Mouse (Mus musculus) neural tube, embryonic 13.5 days (tissue): Measurements from ENCODE around the gene Arhgef26. TPM values are rescaled to one million over a fixed set of nuclear protein-coding genes. Genes with fewer than 3 reads are reported as not detected.
A peak's percentile ranks its signal among the peaks of the same experiment; 100 is the strongest.

Experiments used
- ATAC-seq: fragments of 200-750 bp; cut with Nextera tagmentation; 2 replicates; pipeline ENCODE4 v1.8.0; 2017; ENCODE audit warnings: low read depth, mild to moderate bottlenecking, moderate TSS enrichment, moderate library complexity
- H3K27ac ChIP-seq: fragments of 300-500 bp; sonication (generic); replicated peaks from 2 replicates; pipeline ENCODE4 v1.5.1; 2015; ENCODE audit warnings: moderate library complexity, mild to moderate bottlenecking, inconsistent platforms
- H3K27me3 ChIP-seq: fragments of 300-500 bp; sonication (generic); 2 replicates; pipeline ENCODE4 v1.6.1; 2015; ENCODE audit warnings: mild to moderate bottlenecking, inconsistent platforms
- H3K36me3 ChIP-seq: fragments of 300-500 bp; sonication (generic); 2 replicates; pipeline ENCODE4 v1.6.1; 2015; ENCODE audit warnings: mild to moderate bottlenecking, inconsistent platforms
- H3K4me1 ChIP-seq: fragments of 300-500 bp; sonication (generic); replicated peaks from 2 replicates; pipeline ENCODE4 v1.6.1; 2015; ENCODE audit warnings: inconsistent platforms
- H3K4me2 ChIP-seq: fragments of 300-500 bp; sonication (generic); 2 replicates; pipeline ENCODE4 v1.6.1; 2015; ENCODE audit warnings: inconsistent platforms, mild to moderate bottlenecking, moderate library complexity
- H3K4me3 ChIP-seq: fragments of 300-500 bp; sonication (generic); 2 replicates; pipeline ENCODE4 v1.5.1; 2015; ENCODE audit warnings: mild to moderate bottlenecking, inconsistent platforms
- H3K9ac ChIP-seq: fragments of 300-500 bp; sonication (generic); 2 replicates; pipeline ENCODE4 v1.6.1; 2015; ENCODE audit warnings: moderate library complexity, mild to moderate bottlenecking, inconsistent platforms
- H3K9me3 ChIP-seq: fragments of 300-500 bp; sonication (generic); 2 replicates; pipeline ENCODE4 v1.6.1; 2016; ENCODE audit warnings: inconsistent platforms
- WGBS: fragments of 180-500 bp; shearing (Covaris S2); methylation state at CpG from one replicate; pipeline ENCODE4 v1.1.7; 2015; 5-methylcytosine and 5-hydroxymethylcytosine counted together
- polyA plus RNA-seq: library from polyadenylated mRNA; unstranded; fragments of >200 nt; fragmentation: Nextera tagmentation; extraction: Ambion mirVana; gene quantifications from 2 replicates; pipeline ENCODE4 v1.2.1, GENCODE M21; 2015

Arhgef26 gene
- polyA plus RNA-seq, 1 experiment from 2014 or later, result 12.3 TPM

DNA sequence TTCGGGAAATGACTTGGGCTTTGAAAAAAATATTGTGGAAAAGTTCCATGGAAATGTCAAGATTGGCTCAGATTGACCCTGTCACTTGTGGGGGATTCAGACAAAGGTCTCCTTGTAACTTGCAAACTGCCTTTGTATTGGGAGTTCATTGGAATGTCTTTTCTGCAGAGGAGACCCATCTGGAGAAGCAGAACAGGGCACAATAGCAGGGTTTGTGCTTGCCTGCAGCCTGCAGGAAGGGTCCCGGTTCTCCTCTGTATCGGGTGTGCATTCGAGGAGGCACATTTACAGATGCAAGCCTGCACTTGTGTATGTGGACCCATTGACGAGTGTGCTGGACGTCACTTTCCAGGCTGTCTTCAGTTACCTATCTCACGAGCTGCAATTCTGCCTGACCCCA lies 56.1 kb downstream of the Arhgef26 start:
- peak; percentile 50; the same call in 1 of the 2 replicates for ATAC-seq

DNA sequence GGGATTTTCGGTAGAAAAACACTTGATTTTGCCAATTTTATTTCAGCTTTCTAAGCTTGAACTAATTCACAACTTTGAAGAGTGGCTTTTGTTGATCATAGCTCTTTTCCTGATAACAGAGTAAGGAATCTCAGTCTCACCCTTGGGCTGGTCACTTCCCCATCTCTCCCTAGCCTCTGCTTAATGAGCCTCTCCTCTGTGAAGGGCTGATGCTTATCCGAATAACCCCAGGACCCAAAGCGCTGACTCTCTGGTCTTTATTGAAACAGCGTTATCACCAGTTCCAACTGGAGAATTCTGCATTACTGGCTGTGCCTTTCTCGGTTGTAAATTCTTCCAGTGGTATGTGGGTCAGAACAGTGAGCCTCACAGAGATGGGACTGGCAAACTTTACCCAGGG lies 57.2 kb downstream of the Arhgef26 start:
- 59% methylated on average over 5 of the region's 5 CpGs for WGBS
- peaks cover 7% of the 10 kb centered on the region for H3K4me1 ChIP-seq

More for the DNA sequence above, 56.1 kb downstream of the Arhgef26 start:
- Histone ChIP-seq H3K9me3 (no peaks in the 10 kb centered on the region), H3K27ac (no peak overlapping the region), H3K36me3 (no peaks in the 10 kb centered on the region), H3K27me3 (no peaks in the 10 kb centered on the region), H3K9ac (no peak overlapping the region), H3K4me2 (no peak overlapping the region), H3K4me1 (peaks cover 7% of the 10 kb centered on the region), H3K4me3 (no peak overlapping the region)
- WGBS, result 18% methylated on average over 7 of the region's 7 CpGs

DNA sequence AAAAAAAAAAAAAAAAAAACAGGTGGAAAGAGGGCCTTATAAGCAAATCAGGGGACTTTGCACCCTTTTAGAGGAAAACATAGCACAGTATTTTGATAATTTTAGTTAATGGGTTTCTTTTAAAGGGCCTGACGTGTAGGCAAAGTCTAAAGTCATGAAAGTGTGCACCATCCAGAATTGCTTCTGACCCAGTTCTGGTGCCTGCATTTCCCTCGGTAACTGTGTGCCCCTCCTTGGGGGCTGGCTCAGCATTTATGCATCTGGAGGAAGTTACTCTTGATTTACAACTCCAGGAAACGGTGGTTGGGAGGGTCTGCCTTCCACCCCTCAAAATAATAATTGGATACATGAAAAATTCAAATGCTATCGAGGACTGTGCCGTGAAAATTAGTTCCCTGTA lies 58.0 kb downstream of the Arhgef26 start:
- H3K9me3 ChIP-seq, result no peaks in the 10 kb centered on the region
- no peak overlapping the region for H3K4me2 ChIP-seq
- H3K9ac ChIP-seq, result no peak overlapping the region
- peaks cover 7% of the 10 kb centered on the region for H3K4me1 ChIP-seq
- WGBS, result 54% methylated on average over 5 of the region's 5 CpGs
- H3K36me3 ChIP-seq, result no peaks in the 10 kb centered on the region
- H3K4me3 ChIP-seq, result no peak overlapping the region
- H3K27me3 ChIP-seq, result no peaks in the 10 kb centered on the region
- ATAC-seq, result no peak
- H3K27ac ChIP-seq, result no peak overlapping the region

More for the DNA sequence above, 57.2 kb downstream of the Arhgef26 start:
- Histone ChIP-seq H3K4me2 (no peak overlapping the region), H3K4me3 (no peak overlapping the region), H3K27me3 (no peaks in the 10 kb centered on the region), H3K9me3 (no peaks in the 10 kb centered on the region), H3K27ac (no peak overlapping the region), H3K36me3 (no peaks in the 10 kb centered on the region), H3K9ac (no peak overlapping the region)
- ATAC-seq, result no peak

DNA sequence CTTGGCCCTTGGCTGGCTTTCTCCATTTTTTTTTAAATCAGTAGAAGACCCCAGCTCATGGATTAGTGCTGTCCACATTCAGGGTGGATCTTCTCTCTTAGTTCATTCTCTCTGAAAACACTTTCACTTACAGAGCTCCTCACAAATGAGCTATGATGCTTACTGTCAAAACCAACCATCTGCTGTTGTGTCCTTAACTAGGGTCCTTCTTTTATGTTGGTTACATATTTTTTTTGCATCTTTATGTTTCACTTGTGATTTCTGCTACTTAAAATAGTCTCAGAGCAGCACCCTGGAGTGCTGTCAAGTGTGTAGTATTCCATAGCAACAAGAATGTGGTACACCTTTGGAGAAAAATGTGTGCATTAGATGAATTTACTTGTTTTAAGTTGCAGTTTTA lies 60.0 kb downstream of the Arhgef26 start:
- Histone ChIP-seq H3K4me2 (no peak overlapping the region), H3K4me3 (no peak overlapping the region), H3K9me3 (no peaks in the 10 kb centered on the region), H3K27ac (no peak overlapping the region), H3K9ac (no peak overlapping the region), H3K4me1 (peaks cover 7% of the 10 kb centered on the region), H3K36me3 (no peaks in the 10 kb centered on the region), H3K27me3 (no peaks in the 10 kb centered on the region)
- no peak for ATAC-seq

DNA sequence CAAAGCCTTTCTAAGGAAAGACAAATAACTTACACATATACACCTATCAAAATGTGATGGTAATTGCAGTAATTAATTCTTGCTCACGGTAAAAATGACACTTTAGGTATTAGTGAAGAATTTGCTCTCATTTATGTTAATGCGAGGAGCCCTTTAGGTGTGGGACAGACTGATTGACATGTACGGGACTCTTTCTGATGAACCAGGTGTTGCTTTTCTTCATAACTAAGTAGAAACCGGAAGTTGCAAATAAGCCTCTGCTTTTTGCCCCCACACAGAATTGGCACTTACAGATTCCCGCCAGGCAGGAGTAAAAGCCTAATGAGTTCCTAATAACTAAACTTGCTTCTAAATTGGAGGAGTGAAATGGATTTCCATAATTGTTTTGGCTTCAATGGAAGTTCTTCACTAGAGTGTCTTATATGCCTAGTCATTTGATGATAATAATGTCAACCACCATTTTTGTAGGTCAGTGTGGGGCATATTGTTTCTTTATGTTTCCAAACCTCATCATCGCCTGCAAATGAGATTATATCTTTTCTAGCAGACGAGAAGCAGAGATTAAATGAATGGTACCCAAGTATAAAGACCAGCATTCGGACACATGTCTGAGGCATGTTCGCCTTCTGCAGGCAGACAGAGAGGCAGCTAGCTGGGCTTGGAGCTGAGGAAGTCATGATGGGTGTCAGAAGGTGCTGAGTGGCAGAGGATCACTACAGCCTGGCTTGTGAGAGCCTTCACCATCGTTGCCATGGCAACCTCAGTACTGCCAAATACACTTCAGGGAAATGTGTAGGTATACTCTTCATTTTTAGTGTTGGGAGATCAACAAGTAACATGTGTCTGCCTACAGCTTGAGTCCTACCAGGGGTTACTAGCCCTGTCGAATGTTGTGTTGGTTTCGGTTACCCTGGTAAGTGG lies 61.9 kb downstream of the Arhgef26 start:
- Histone ChIP-seq H3K9ac (no peak overlapping the region), H3K27me3 (no peaks in the 10 kb centered on the region), H3K9me3 (no peaks in the 10 kb centered on the region), H3K4me1 (peaks cover 3% of the 10 kb centered on the region; the same call in 1 of the 2 replicates), H3K36me3 (no peaks in the 10 kb centered on the region), H3K4me2 (no peak overlapping the region), H3K27ac (no peak overlapping the region), H3K4me3 (no peak overlapping the region)
- no peak for ATAC-seq
- 90% methylated on average over 12 of the region's 12 CpGs for WGBS

DNA sequence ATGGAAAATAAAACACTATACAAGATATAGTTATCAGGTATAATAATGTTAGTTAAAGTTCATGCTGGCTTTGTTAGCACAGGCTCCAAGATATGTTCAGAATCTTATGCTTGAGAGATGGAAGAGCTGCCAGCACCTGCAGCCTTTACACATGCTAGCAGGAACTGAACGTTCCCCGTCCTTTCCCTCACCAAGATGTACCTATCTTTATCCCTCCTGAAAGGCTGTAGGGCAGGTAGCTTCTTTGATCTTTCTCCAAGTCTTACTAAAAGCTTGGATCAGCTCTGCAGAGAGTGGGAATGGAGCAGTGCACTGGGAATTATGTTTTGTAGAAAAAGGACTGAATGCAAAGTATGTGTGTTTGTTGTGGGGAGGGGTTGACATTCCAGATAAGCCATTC lies 64.3 kb downstream of the Arhgef26 start:
- Histone ChIP-seq H3K36me3 (no peaks in the 10 kb centered on the region), H3K9ac (no peak overlapping the region), H3K9me3 (no peaks in the 10 kb centered on the region), H3K4me2 (no peak overlapping the region), H3K27me3 (no peaks in the 10 kb centered on the region), H3K4me1 (no peaks in the 10 kb centered on the region; the same call in 1 of the 2 replicates), H3K4me3 (no peak overlapping the region), H3K27ac (no peak overlapping the region)
- no peak for ATAC-seq
- WGBS, result 98% methylated on average over 2 of the region's 2 CpGs

DNA sequence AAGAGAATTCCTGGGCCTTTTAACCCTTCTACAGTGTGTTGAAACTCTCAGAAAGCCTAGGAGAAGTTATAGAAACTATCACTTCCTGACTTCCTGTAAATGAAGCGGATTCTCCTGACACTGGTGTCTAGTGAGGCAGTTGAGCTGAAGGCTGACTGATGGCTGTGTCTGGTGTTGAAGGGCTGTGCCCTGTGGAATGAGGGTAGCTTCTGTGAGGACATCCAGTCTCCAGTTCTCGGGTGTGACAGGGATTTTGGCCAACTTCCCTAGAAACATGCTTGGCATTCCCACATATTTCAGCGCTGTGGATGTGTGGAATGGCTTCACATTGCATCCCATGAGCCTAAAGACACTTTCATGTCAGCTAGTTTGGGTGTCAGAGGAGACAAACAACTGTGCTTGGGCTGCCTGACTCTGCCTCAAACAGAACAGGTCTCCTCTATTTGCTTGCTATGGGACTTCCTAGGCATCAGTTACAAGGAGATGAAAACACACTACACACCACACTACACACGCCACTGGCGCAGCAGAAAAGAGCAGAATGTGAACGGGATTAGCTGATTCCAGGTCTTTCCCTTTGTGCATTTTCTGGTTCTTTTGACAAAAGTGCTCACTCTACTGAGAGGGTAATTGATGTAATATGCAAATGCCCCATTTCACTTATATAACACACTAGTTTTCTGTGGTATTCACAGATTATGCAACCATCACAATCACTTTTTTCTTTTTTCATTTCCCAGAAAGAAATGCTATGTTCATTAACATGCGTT lies 66.5 kb downstream of the Arhgef26 start:
- ATAC-seq, result no peak
- H3K4me1 ChIP-seq, result peaks cover 10% of the 10 kb centered on the region; the same call in 1 of the 2 replicates
- H3K36me3 ChIP-seq, result no peaks in the 10 kb centered on the region
- H3K9ac ChIP-seq, result no peak overlapping the region
- no peaks in the 10 kb centered on the region for H3K9me3 ChIP-seq
- 76% methylated on average over 7 of the region's 7 CpGs for WGBS
- no peak overlapping the region for H3K4me2 ChIP-seq
- H3K27me3 ChIP-seq, result no peaks in the 10 kb centered on the region
- H3K4me3 ChIP-seq, result no peak overlapping the region
- H3K27ac ChIP-seq, result no peak overlapping the region

DNA sequence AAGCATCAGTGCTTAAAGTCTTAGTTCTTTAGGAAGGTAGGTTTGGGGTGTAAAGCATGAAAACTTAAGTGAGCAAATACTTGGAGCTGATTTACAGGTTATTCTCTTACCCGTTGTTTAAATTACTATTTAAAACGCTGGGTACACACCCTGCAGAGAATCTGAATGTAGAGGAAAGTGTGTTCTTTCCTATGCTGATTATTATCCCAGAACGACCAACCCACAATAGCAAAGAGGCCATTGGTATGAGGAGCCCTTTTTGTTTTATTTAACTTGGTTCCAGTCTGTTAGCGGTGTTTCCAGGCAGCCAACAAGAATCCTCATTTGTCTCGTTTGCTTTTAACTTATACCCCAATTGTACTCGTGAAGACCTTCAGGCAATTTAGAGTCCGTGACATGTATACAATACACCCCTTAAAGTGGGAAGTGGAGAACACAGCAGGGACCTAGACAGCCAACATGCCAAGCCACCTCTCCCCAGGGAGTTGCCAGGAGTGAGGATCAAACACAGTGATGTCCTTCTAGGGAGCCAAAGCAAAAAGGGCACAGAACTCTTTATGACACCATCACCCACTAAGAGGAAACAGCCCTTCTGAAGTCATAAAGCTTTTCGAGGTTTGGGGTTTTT lies 71.5 kb downstream of the Arhgef26 start:
- H3K27me3 ChIP-seq, result no peaks in the 10 kb centered on the region
- H3K27ac ChIP-seq, result no peak overlapping the region
- no peaks in the 10 kb centered on the region for H3K36me3 ChIP-seq

DNA sequence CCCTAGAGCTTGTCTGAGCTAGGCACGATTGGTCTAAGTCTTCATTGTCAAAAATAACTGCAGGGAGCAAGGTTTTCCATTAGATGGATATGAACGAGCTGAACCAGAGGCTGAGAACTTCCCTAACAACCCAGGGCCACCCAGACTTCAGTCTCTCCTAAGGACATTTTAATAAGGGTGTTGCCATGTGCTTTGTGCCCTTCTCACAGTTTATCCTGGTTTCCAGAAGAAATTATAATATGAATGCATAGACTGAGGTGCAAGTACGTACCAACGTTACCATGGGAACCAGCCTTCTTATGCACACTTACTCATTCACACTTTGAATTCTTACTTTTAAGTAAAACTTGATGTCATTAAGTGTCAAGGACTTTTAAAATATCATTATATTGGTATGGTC lies 72.3 kb downstream of the Arhgef26 start:
- no peak overlapping the region for H3K4me2 ChIP-seq
- no peaks in the 10 kb centered on the region for H3K27me3 ChIP-seq
- H3K27ac ChIP-seq, result no peak overlapping the region
- ATAC-seq, result no peak
- H3K36me3 ChIP-seq, result no peaks in the 10 kb centered on the region
- 50% methylated on average over 4 of the region's 4 CpGs for WGBS
- no peaks in the 10 kb centered on the region for H3K9me3 ChIP-seq
- no peak overlapping the region for H3K9ac ChIP-seq
- no peak overlapping the region for H3K4me3 ChIP-seq
- peaks cover 15% of the 10 kb centered on the region; the same call in 1 of the 2 replicates for H3K4me1 ChIP-seq

More for the DNA sequence above, 71.5 kb downstream of the Arhgef26 start:
- H3K9me3 ChIP-seq, result no peaks in the 10 kb centered on the region
- ATAC-seq, result peak; percentile 89
- H3K4me1 ChIP-seq, result peaks cover 15% of the 10 kb centered on the region; the same call in 1 of the 2 replicates
- no peak overlapping the region for H3K4me2 ChIP-seq
- WGBS, result 8% methylated on average over 8 of the region's 8 CpGs
- H3K4me3 ChIP-seq, result no peak overlapping the region
- H3K9ac ChIP-seq, result no peak overlapping the region

DNA sequence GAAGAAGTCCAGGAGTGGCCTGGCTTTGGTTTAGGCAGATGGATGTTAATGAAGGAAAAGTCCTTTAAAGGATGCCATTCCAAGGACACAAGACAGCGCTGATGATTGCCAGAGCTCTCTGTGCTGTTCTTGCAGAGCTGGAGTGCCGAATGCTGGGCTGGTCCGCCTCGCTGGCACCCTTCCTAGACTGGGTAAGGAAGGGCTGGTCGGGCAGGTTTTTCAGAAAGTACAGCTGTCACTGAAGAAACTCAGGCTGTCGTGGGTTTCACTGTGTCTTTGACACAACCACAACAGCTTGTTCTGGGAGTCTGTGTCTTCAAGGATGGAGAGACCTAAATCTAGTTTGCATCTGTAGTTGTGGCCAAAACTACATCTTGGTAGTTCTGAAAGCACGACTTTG lies 74.6 kb downstream of the Arhgef26 start:
- no peaks in the 10 kb centered on the region for H3K36me3 ChIP-seq
- no peak overlapping the region for H3K27ac ChIP-seq
- no peak overlapping the region for H3K4me3 ChIP-seq
- no peak for ATAC-seq
- H3K9ac ChIP-seq, result no peak overlapping the region
- H3K4me1 ChIP-seq, result peaks cover 15% of the 10 kb centered on the region; the same call in 1 of the 2 replicates
- 82% methylated on average over 7 of the region's 7 CpGs for WGBS
- H3K9me3 ChIP-seq, result no peaks in the 10 kb centered on the region
- H3K27me3 ChIP-seq, result no peaks in the 10 kb centered on the region
- H3K4me2 ChIP-seq, result no peak overlapping the region

DNA sequence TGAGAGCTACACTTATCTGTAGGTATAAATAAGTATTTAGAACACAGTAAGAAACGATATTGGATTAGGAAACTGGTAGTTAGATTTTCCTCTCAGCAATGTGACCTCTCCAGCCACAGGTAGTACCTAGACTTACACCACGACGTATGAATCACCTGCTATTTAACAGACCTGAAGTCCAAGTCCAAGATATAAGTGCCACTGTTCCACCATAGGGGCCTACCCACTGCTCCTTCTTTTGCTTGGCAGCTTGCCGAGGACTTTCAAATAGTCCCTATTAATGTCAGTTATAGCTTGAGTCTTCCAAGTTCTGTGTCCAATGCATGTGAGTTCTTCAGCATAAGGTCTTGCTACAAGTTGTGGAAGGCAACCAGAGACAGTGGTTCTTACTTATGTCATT lies 76.8 kb downstream of the Arhgef26 start:
- H3K36me3 ChIP-seq, result no peaks in the 10 kb centered on the region
- peaks cover 2% of the 10 kb centered on the region; the same call in 1 of the 2 replicates for H3K4me1 ChIP-seq
- no peak overlapping the region for H3K4me3 ChIP-seq
- no peak overlapping the region for H3K9ac ChIP-seq
- 91% methylated on average over 4 of the region's 4 CpGs for WGBS
- no peaks in the 10 kb centered on the region for H3K9me3 ChIP-seq
- H3K27ac ChIP-seq, result no peak overlapping the region
- H3K4me2 ChIP-seq, result no peak overlapping the region
- no peaks in the 10 kb centered on the region for H3K27me3 ChIP-seq
- ATAC-seq, result no peak

DNA sequence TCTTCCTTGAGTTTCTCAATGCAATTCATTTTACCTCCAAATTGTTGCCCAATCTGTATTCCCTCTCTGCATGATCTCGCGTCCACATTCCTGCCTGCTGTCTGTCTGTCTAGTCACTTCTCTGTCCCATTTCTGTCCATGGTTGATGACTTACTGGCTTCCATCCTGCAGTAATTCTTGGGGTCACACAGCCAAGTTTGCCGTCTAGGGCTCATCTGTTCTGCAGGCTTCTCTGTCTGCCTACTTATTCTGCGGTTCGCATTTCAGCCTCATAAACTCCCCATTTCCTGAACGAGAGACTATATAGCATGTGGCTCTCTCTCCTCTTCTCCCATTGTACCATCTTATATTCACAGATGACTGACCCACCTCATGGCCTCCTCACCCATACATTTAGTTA lies 79.3 kb downstream of the Arhgef26 start:
- 84% methylated on average over 6 of the region's 6 CpGs for WGBS
- Histone ChIP-seq H3K9ac (no peak overlapping the region), H3K4me2 (no peak overlapping the region), H3K27ac (no peak overlapping the region), H3K9me3 (no peaks in the 10 kb centered on the region), H3K4me1 (no peaks in the 10 kb centered on the region), H3K27me3 (no peaks in the 10 kb centered on the region), H3K4me3 (no peak overlapping the region), H3K36me3 (no peaks in the 10 kb centered on the region)
- ATAC-seq, result no peak
